Mouse (Mus musculus) hindbrain, embryonic 11.5 days (tissue): Measurements from ENCODE around the gene Kcne3. TPM values are rescaled to one million over a fixed set of nuclear protein-coding genes. Genes with fewer than 3 reads are reported as not detected.
A peak's percentile ranks its signal among the peaks of the same experiment; 100 is the strongest.

ENCODE experiments used
- ATAC-seq: fragments of 200-750 bp; cut with Nextera tagmentation; 2 replicates; pipeline ENCODE4 v1.8.0; 2017; ENCODE audit warnings: mild to moderate bottlenecking, moderate TSS enrichment, moderate library complexity; ENCODE audit not compliant: low FRiP score
- DNase-seq: peaks from one replicate; pipeline ENCODE4 v3.0.0-alpha.2; 2015; ENCODE audit warnings: low spot score
- H3K27ac ChIP-seq: fragments of 300-500 bp; sonication (generic); 2 replicates; pipeline ENCODE4 v1.5.1; 2014; ENCODE audit warnings: mild to moderate bottlenecking, low read depth, low read length
- H3K27me3 ChIP-seq: fragments of 300-500 bp; sonication (generic); 2 replicates; pipeline ENCODE4 v1.6.1; 2014; ENCODE audit warnings: mild to moderate bottlenecking, low read length, moderate library complexity, mixed read lengths; ENCODE audit not compliant: control insufficient read depth, insufficient read depth
- H3K36me3 ChIP-seq: fragments of 300-500 bp; sonication (generic); 2 replicates; pipeline ENCODE4 v1.6.1; 2014; ENCODE audit warnings: mild to moderate bottlenecking, low read length, moderate library complexity, mixed read lengths; ENCODE audit not compliant: control insufficient read depth, insufficient read depth
- H3K4me1 ChIP-seq: fragments of 300-500 bp; sonication (generic); replicated peaks from 2 replicates; pipeline ENCODE4 v1.6.1; 2014; ENCODE audit warnings: low read length, mixed read lengths; ENCODE audit not compliant: control insufficient read depth, insufficient read depth
- H3K4me2 ChIP-seq: fragments of 300-500 bp; sonication (generic); replicated peaks from 2 replicates; pipeline ENCODE4 v1.6.1; 2014; ENCODE audit warnings: mild to moderate bottlenecking, low read depth, low read length
- H3K4me3 ChIP-seq: fragments of 300-500 bp; sonication (generic); 2 replicates; pipeline ENCODE4 v1.5.1; 2014; ENCODE audit warnings: low read depth, low read length
- H3K9ac ChIP-seq: fragments of 300-500 bp; sonication (generic); 2 replicates; pipeline ENCODE4 v1.6.1; 2014; ENCODE audit warnings: low read depth, low read length
- H3K9me3 ChIP-seq: fragments of 300-500 bp; sonication (generic); 2 replicates; pipeline ENCODE4 v1.6.1; 2016; ENCODE audit warnings: low read length; ENCODE audit not compliant: control insufficient read depth
- WGBS: fragments of 180-500 bp; shearing (Covaris S2); extraction: QIAGEN DNeasy Blood & Tissue Kit; methylation state at CpG from one replicate; pipeline ENCODE4 v1.1.7; 2014; 5-methylcytosine and 5-hydroxymethylcytosine counted together
- polyA plus RNA-seq: library from polyadenylated mRNA; unstranded; fragments of >200 nt; fragmentation: Nextera tagmentation; extraction: Ambion mirVana; gene quantifications from 2 replicates; pipeline ENCODE4 v1.2.1, GENCODE M21; 2014

Kcne3 gene
- polyA plus RNA-seq, 1 experiment from 2014 or later = 3.4 TPM

DNA sequence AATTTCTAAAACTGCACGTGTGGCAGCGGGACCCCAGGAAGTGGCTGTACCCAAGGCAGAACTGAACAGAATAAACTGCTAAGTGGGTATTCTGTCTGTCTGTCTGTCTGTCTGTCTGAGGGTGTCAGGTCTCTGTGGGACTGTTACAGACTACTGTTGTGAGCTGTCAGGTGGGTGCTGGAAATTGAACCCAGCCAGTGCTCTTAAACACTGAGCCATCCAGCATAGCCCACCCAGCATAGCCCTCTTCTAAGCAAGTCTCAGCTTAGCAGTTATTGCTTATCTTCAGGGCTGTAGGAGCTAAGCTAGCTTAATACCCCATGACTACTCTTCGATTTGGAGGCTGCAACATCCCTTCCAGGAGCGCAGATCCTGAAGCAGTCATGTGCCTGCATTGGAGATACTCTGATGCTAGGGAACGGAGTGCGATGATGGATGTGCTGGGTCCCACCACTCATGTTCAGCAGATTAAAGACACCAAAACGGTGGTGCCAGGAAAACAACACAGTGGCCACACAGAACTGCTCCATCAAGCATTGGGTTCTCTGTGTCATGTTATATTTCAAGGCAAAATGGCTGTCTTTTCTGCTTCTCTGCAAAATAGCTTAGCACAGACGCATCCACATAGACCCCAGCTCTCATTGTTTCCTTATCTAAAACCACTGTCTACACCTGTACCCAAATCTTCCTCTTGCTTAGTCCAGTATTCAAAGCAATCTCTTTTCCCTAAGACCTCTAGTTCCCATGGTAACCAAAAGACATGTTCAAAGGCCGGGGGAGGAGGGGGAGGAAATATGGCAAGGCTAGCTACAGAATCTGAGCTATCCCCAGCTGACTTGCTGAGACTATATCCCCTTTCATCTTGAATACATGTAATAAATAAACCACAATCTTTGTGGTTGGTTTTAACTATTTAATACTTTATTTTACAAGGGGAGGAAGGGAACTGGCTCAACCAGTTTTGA is 40.6 kb downstream of the Kcne3 start:
- Histone ChIP-seq H3K4me2 (no peak overlapping the region), H3K4me1 (no peaks in the 10 kb centered on the region), H3K27ac (no peak overlapping the region), H3K4me3 (no peak overlapping the region), H3K27me3 (no peaks in the 10 kb centered on the region), H3K36me3 (no peaks in the 10 kb centered on the region), H3K9me3 (no peaks in the 10 kb centered on the region), H3K9ac (no peak overlapping the region)
- 78% methylated on average over 9 of the region's 9 CpGs for WGBS
- DNase-seq (peak; percentile 19), ATAC-seq (no peak; the same call in 1 of the 2 replicates)

DNA sequence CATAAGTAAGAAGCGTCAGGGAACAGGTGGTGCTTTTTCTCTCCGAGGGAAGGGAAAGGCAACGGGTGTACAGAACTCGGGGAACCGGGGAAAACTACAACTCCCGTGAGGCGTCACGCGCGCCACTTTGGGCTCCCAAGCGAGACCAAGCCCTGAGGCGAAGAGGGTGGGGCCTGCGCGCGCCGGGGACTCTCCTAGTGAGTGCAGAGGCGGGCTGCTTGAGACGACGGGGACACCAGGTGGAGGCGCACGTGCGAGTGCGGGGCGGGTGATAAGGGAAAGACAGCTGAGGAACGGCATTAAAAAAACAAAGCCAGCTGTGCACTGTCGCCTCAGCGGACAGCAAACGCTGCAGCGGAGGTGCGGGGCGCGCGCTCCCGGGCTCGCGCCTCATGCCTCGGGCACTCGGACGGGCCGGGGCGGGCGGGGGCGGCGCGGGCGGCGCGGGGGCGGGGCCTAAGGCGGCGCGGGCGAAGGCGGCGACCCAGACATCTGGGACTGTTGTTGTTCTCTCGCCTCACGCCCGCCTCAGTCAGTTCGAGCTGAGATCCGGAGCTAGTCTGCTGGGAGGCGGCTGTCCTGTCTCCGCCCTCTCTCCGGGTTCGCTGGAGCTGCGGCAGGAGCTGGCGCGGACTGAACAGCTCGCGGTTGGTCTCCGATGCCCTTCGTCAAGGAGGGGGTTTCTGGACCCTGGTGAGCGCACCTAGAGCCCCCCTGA is 51.0 kb downstream of the Kcne3 start, which contains the start of gene Pgm2l1:
Pgm2l1 (plus strand) TSS at position 237 of the 718 bp plus-strand sequence.
- under 1% methylated on average over 47 of the region's 72 CpGs for WGBS
- no peaks in the 10 kb centered on the region for H3K9me3 ChIP-seq
- peak within 1 kb of the TSS; percentile 90 for H3K4me2 ChIP-seq
- peak within 1 kb of the TSS; percentile 89 for H3K9ac ChIP-seq
- peak; percentile 97 for DNase-seq
- no peaks in the 10 kb centered on the region for H3K4me1 ChIP-seq
- H3K27ac ChIP-seq = peak within 1 kb of the TSS; percentile 90
- no peaks in the 10 kb centered on the region for H3K36me3 ChIP-seq
- peak; percentile 99 for ATAC-seq
- H3K4me3 ChIP-seq = peak within 1 kb of the TSS; percentile 90
- no peaks in the 10 kb centered on the region for H3K27me3 ChIP-seq

DNA sequence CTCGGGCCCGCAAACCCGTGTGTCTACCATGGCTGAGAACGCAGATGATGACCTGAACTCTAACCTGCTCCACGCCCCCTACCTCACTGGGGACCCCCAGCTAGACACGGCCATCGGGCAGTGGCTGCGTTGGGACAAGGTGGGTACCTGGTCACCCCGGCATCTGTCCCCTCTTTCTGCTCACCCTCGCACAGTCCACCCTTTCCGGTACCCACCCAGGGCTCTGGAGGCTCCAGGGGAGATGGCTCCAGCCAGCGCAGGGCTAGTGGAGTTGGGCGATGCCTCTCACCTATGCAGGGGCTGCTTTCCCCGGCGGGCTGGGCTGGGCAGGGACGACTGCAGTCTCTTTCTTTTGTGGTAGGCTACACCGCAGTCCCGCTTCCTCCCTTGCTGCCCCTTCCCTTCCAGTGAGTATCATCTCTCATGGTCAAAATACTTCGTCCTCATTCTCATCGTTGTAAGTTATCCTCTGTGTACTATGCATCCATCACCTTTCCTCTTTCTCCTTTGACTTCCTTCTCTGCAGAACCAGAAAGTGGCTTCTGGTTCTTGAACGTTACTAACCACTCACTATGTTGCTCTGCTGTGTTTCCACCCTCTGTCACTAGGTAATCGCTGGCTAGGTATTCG is 51.7 kb downstream of the Kcne3 start:
- under 1% methylated on average over 23 of the region's 23 CpGs for WGBS
- H3K4me1 ChIP-seq = no peaks in the 10 kb centered on the region
- H3K36me3 ChIP-seq = no peaks in the 10 kb centered on the region
- H3K9me3 ChIP-seq = no peaks in the 10 kb centered on the region
- DNase-seq (no peak), ATAC-seq (peak; percentile 62)
- H3K27ac ChIP-seq = peak overlapping the region; percentile 90
- no peaks in the 10 kb centered on the region for H3K27me3 ChIP-seq
- H3K4me3 ChIP-seq = peak overlapping the region; percentile 90
- H3K4me2 ChIP-seq = peak overlapping the region; percentile 90
- H3K9ac ChIP-seq = peak overlapping the region; percentile 89

DNA sequence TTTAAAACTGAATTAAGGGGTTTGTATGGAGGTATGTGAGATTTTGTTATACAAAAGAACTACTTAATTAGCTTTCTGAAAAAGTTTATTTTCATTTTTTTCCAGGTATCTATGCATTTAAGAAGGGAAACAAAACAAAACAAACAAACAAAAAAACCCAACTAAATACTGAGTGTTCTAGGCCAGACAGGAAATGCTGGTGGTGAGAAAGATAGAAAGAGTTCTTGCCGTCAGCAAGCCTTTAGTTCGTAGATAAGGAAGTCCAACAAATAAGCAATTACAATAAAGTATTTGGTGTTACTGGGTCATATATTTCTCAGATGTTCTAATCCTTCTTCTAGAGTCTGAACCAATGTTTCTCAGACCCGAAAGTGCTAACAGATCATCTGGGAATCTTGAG is 52.7 kb downstream of the Kcne3 start:
- Histone ChIP-seq H3K9ac (no peak overlapping the region), H3K4me1 (no peaks in the 10 kb centered on the region), H3K27me3 (no peaks in the 10 kb centered on the region), H3K4me3 (peak overlapping the region; percentile 90), H3K36me3 (no peaks in the 10 kb centered on the region), H3K4me2 (peak overlapping the region; percentile 90), H3K27ac (no peak overlapping the region), H3K9me3 (no peaks in the 10 kb centered on the region)
- WGBS = 74% methylated on average over 3 of the region's 3 CpGs
- no peak for ATAC-seq
- no peak for DNase-seq

DNA sequence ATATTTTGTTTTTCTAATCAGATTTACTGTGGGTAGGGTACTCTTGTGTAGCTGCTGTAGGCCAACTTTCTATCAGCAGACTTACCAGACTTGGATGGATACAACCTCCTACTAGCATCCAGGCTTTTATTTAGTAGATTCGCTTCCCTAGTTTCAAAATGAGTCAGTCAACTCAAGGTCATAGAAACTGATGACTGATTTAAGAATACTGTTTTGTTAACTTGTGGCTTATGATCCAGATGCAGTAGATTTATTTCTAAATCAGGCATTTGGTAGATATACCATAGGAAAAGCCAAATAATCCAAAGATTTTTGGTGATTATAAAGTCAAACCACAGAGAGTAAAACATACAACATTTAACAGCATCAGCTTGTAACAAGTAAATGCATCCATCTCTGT is 54.3 kb downstream of the Kcne3 start:
- Histone ChIP-seq H3K4me1 (no peaks in the 10 kb centered on the region), H3K4me3 (no peak overlapping the region), H3K4me2 (no peak overlapping the region), H3K27ac (no peak overlapping the region), H3K9ac (no peak overlapping the region), H3K9me3 (no peaks in the 10 kb centered on the region), H3K36me3 (no peaks in the 10 kb centered on the region), H3K27me3 (no peaks in the 10 kb centered on the region)
- ATAC-seq (no peak), DNase-seq (no peak)
- WGBS = 90% methylated on average over 1 of the region's 1 CpGs

DNA sequence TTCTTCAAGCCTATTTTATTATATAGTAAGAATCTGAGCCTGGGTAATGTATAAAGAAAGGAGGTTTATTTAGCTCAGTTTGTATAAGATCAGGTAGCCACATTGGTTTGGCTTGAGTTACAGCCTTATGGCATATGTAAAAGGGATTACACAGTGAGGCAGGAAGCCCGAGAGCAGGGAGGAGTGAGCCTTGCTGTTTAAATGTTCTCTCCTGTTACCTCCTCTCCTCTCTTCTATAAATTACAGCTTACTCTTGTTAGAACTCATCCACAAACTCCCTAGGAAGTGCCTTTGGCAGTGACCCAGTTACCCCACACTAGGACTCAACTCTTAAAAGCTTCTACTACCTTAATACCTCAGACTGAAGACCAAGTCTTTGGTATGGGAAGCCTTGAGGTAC is 55.4 kb downstream of the Kcne3 start:
- no peak overlapping the region for H3K9ac ChIP-seq
- H3K4me3 ChIP-seq = no peak overlapping the region
- no peak overlapping the region for H3K4me2 ChIP-seq
- DNase-seq (no peak), ATAC-seq (no peak)
- no peaks in the 10 kb centered on the region for H3K4me1 ChIP-seq
- no peak overlapping the region for H3K27ac ChIP-seq
- no peaks in the 10 kb centered on the region for H3K9me3 ChIP-seq
- H3K27me3 ChIP-seq = no peaks in the 10 kb centered on the region
- no peaks in the 10 kb centered on the region for H3K36me3 ChIP-seq
- 71% methylated on average over 1 of the region's 1 CpGs for WGBS

DNA sequence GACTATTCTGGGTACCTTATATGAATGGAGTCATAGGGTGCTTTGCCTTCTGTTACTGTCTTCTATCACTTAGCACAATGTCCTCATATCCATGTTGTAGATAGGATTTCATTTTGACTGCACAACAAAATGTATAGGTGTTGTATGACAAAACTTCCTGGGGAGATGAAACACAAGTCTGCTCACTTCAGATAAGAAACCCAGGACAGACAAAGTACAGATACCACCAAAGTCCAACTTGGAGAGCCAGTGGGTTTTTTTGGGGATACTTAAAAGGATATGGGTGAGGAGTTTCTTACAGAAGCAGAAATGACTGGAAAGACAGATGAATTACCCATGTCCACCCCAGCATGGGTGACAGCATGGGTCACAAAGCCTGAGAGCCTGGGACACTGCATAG is 57.4 kb downstream of the Kcne3 start:
- no peak overlapping the region for H3K4me3 ChIP-seq
- ATAC-seq (no peak), DNase-seq (no peak)
- H3K9ac ChIP-seq = no peak overlapping the region
- H3K4me1 ChIP-seq = no peaks in the 10 kb centered on the region
- no peak overlapping the region for H3K27ac ChIP-seq
- H3K9me3 ChIP-seq = no peaks in the 10 kb centered on the region
- H3K36me3 ChIP-seq = no peaks in the 10 kb centered on the region
- no peak overlapping the region for H3K4me2 ChIP-seq
- H3K27me3 ChIP-seq = no peaks in the 10 kb centered on the region
